Mouse (Mus musculus) hindbrain, embryonic 15.5 days (tissue): Measurements from ENCODE around the gene Hapln2. TPM values are rescaled to one million over a fixed set of nuclear protein-coding genes. Genes with fewer than 3 reads are reported as not detected.

Experiments
- ATAC-seq: fragments of 200-750 bp; cut with Nextera tagmentation; 2 replicates; pipeline ENCODE4 v1.8.0; 2017; ENCODE audit warnings: low read depth, moderate number of reproducible peaks, moderate TSS enrichment; ENCODE audit not compliant: low FRiP score
- H3K27ac ChIP-seq: fragments of 300-500 bp; sonication (generic); replicated peaks from 2 replicates; pipeline ENCODE4 v1.5.1; 2015; ENCODE audit warnings: mild to moderate bottlenecking, inconsistent platforms
- H3K27me3 ChIP-seq: fragments of 300-500 bp; sonication (generic); 2 replicates; pipeline ENCODE4 v1.6.1; 2015; ENCODE audit warnings: control low read depth, inconsistent platforms
- H3K36me3 ChIP-seq: fragments of 300-500 bp; sonication (generic); 2 replicates; pipeline ENCODE4 v1.6.1; 2015; ENCODE audit warnings: control low read depth, inconsistent platforms
- H3K4me1 ChIP-seq: fragments of 300-500 bp; sonication (generic); replicated peaks from 2 replicates; pipeline ENCODE4 v1.6.1; 2015; ENCODE audit warnings: control low read depth, inconsistent platforms
- H3K4me2 ChIP-seq: fragments of 300-500 bp; sonication (generic); 2 replicates; pipeline ENCODE4 v1.6.1; 2015; ENCODE audit warnings: moderate library complexity, mild to moderate bottlenecking, inconsistent platforms
- H3K4me3 ChIP-seq: fragments of 300-500 bp; sonication (generic); 2 replicates; pipeline ENCODE4 v1.5.1; 2015; ENCODE audit warnings: mild to moderate bottlenecking, inconsistent platforms
- H3K9ac ChIP-seq: fragments of 300-500 bp; sonication (generic); 2 replicates; pipeline ENCODE4 v1.6.1; 2015; ENCODE audit warnings: inconsistent platforms
- H3K9me3 ChIP-seq: fragments of 300-500 bp; sonication (generic); 2 replicates; pipeline ENCODE4 v1.6.1; 2016; ENCODE audit warnings: control low read depth, inconsistent platforms
- whole genome bisulfite sequencing: fragments of 180-500 bp; shearing (Covaris S2); methylation state at CpG from one replicate; pipeline ENCODE4 v1.1.7; 2015; 5-methylcytosine and 5-hydroxymethylcytosine counted together
- polyA plus RNA-seq: library from polyadenylated mRNA; unstranded; fragments of >200 nt; fragmentation: Nextera tagmentation; extraction: Ambion mirVana; gene quantifications from 2 replicates; pipeline ENCODE4 v1.2.1, GENCODE M21; 2015

Hapln2 gene
- 0.87 and 0.95 TPM in 2 replicates for polyA plus RNA-seq

DNA sequence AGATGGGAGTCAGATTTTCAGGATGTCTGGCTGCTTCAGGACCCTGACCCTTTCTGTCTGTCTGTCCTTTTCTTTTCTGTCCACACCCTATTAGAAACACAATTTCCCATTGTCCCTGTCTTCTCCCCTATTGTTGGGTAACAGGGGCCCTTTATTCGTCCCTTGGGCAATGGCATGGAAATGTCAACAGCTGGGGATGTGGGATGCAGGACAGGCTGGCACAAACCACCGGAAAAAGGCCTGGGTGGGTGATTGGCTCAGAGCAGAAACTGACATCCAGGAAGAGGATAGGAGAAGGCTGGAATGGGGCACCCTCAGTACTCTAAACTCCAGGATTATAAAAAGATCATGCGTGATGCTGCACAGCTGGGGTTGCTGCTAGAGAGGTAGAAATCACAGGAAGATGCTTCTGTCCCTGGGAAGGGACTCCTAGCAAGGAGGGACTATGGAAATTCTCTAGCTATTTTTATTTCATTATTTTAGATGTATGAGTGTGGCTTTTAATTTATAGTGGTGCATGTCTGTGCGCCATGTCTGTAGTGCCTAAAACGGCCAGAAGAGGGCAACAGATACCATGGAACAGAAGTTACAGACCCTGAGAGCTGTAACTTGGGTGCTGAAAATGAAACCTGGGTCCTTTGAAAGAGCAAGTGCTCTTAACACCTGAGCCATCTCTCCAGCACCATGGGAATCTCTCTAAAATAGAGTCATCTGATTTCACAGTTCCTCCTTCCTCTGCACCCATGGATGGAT is at the start of gene Hapln2:
Gene Hapln2, minus strand, starts transcription at position 150 of the 753 bp plus-strand sequence.
- no peak for ATAC-seq
- Histone ChIP-seq H3K4me3 (no peak within 1 kb of the TSS), H3K27me3 (peaks cover 58% of the 10 kb centered on the region), H3K4me2 (no peak within 1 kb of the TSS), H3K9ac (no peak within 1 kb of the TSS), H3K36me3 (no peaks in the 10 kb centered on the region), H3K9me3 (no peaks in the 10 kb centered on the region), H3K4me1 (peaks cover 17% of the 10 kb centered on the region), H3K27ac (no peak within 1 kb of the TSS)
- 44% methylated on average over 5 of the region's 5 CpGs for WGBS

DNA sequence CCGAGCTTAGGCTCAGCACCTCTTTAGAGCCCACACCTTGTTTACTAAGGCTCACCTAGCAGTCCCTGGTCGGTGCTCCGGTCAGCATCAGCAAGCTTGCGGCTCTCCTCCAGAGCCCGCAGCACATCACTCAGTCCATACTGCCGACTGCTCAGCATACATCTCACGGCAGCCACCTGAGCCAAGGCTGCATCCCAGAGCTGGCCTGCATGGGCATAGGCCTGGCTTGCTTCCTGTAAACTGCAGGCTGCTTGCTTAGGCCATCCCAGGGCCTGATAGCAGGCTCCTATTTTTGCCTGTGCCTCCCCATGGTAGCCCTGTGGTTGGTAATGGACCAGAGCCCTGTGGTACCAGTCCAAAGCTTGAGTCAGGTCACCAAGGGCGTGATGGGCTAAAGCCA is 47.4 kb upstream of the Hapln2 start:
- Histone ChIP-seq H3K9ac (no peak overlapping the region), H3K27me3 (0 out of 2 replicates have a peak, but pooled peaks cover 7% of the 10 kb centered on the region), H3K27ac (no peak overlapping the region), H3K36me3 (no peaks in the 10 kb centered on the region), H3K4me2 (no peak overlapping the region), H3K4me1 (no peaks in the 10 kb centered on the region), H3K4me3 (no peak overlapping the region), H3K9me3 (no peaks in the 10 kb centered on the region)
- WGBS: 82% methylated on average over 8 of the region's 8 CpGs
- no peak for ATAC-seq

DNA sequence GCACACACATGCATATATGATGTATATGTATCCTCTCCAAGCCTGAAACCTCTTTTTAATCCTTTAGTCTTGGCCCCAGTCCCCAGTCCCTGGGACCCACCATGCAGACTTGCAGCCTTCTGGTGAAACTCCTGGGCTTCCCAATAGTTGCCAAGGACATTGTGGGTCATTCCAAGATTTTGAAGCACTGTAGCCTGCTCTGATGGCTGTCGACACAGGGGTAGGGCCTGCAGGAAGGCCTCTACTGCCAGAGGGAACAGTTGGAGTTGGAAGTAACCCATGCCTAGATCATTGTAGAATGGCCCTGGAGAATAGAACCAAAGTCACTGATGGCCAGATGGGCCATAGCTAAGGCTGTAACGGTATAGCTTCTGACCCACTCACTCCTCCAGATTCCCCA is 47.0 kb upstream of the Hapln2 start:
- Histone ChIP-seq H3K4me1 (no peaks in the 10 kb centered on the region), H3K27me3 (0 out of 2 replicates have a peak, but pooled peaks cover 7% of the 10 kb centered on the region), H3K9me3 (no peaks in the 10 kb centered on the region), H3K4me2 (no peak overlapping the region), H3K9ac (no peak overlapping the region), H3K4me3 (no peak overlapping the region), H3K27ac (no peak overlapping the region), H3K36me3 (no peaks in the 10 kb centered on the region)
- 78% methylated on average over 2 of the region's 2 CpGs for WGBS
- ATAC-seq: no peak

DNA sequence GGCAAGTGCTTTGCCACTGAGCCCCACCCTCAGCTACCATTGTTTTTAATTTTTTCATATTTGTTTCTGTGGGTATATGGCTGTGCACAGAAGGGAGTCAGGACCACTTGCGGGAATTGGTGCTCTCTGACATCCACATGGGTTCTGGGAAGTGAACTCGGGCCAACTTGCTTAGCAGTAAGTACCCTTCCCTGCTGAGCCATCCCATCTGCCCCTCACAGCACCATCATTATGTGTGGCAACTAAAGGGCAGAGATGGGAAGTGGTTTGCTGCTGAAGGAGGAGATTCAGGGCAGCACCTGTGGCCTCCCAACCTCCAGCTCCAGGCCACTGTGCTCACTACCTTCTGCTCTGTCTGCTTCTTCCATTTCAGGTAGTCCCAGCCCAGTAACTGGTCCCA is 46.2 kb upstream of the Hapln2 start:
- H3K9ac ChIP-seq: no peak overlapping the region
- H3K36me3 ChIP-seq: no peaks in the 10 kb centered on the region
- H3K4me1 ChIP-seq: no peaks in the 10 kb centered on the region
- 0 out of 2 replicates have a peak, but pooled peaks cover 7% of the 10 kb centered on the region for H3K27me3 ChIP-seq
- H3K4me2 ChIP-seq: no peak overlapping the region
- 72% methylated on average over 2 of the region's 2 CpGs for WGBS
- H3K27ac ChIP-seq: no peak overlapping the region
- H3K9me3 ChIP-seq: no peaks in the 10 kb centered on the region
- no peak overlapping the region for H3K4me3 ChIP-seq
- ATAC-seq: no peak

DNA sequence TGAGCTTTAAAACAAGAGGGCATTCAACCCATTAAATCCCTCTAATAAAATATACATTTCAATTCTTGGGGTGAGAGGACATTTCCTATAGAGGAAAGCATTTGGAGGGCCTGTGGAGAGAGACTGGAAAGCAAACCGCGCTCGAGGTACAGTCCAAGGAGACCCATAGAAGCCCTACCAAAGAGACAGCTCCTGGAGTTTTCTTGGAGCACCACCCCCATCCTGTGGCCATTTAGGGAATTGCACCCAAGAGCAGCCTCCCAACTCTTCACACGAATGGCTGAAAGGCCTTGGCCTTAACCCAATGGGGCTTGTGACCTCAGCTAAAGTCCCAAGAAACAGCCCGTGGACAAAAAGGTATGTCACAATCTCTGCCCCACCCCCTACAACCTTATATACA is 44.4 kb upstream of the Hapln2 start:
- Histone ChIP-seq H3K4me3 (no peak overlapping the region), H3K4me1 (no peaks in the 10 kb centered on the region), H3K27ac (no peak overlapping the region), H3K27me3 (0 out of 2 replicates have a peak, but pooled peaks cover 7% of the 10 kb centered on the region), H3K9ac (no peak overlapping the region), H3K36me3 (no peaks in the 10 kb centered on the region), H3K9me3 (no peaks in the 10 kb centered on the region), H3K4me2 (no peak overlapping the region)
- peak; percentile 84 for ATAC-seq
- 2% methylated on average over 5 of the region's 5 CpGs for WGBS

DNA sequence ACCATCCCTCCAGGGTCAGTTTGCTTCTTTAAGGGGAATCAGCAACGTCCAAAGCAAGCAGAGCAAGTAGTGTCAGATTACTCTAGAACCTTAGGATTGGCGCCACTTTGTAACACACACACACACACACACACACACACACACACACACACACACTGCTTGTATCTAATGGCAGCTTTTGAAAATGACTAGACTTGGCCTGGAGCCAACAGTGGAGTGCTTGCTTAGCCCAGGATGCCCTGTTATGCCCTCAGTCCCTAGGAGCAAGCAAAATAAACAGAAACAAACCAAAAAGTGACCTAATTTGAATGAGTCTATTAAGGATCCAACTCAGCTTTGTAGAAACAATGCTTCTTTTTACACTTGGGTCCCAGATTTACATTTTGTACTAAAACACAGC is 41.0 kb upstream of the Hapln2 start:
- Histone ChIP-seq H3K4me3 (no peak overlapping the region), H3K27ac (no peak overlapping the region), H3K9me3 (no peaks in the 10 kb centered on the region), H3K27me3 (0 out of 2 replicates have a peak, but pooled peaks cover 7% of the 10 kb centered on the region), H3K4me2 (no peak overlapping the region), H3K36me3 (no peaks in the 10 kb centered on the region), H3K9ac (no peak overlapping the region), H3K4me1 (no peaks in the 10 kb centered on the region)
- no peak for ATAC-seq
- WGBS: 43% methylated on average over 2 of the region's 2 CpGs

DNA sequence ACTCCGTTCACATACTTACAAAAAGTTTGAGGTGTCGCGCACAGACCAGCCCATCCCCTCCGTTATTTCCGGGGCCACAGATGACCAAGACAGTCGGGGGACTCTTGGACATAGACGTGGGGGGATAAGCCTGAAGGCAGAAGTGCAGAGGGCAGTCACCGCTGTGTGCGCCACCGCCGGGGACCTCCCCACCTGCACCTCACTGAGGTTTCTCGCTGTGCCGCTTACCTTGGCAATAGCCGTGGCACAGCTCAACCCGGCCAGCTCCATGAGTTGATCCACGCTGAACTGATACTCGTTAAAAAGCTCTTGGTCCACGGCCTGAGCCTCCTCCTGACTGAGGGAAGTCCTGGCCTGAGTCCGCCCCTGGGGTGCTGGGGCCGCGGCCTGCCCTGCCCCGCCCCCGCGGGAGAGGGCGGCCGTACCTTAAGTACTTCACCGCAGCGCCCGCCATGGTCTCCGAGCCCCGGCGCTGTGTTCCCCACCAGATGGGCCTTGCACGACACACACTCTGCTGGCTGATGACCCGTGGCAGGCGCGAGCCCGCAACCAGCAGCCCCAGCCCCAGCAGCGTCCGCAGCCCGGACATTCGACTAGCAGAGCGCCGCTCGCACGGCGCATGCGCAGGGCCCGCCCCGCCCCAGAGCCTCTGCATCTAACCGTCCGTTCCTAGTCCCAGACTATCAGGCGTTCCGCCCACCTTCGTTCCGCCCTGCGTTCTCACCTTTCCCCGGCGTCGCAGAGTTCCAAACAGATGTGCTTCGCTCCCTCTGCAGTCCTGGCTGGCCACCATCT is 30.7 kb upstream of the Hapln2 start, which contains the start of gene Naxe:
Gene Naxe, minus strand, starts transcription at position 594 of the 795 bp plus-strand sequence.
- Histone ChIP-seq H3K4me1 (peaks cover 17% of the 10 kb centered on the region), H3K27me3 (no peaks in the 10 kb centered on the region), H3K27ac (peak within 1 kb of the TSS; percentile 76), H3K9me3 (no peaks in the 10 kb centered on the region), H3K4me3 (peak within 1 kb of the TSS; percentile 88), H3K9ac (peak within 1 kb of the TSS; percentile 92), H3K4me2 (peak within 1 kb of the TSS; percentile 88), H3K36me3 (peaks cover 25% of the 10 kb centered on the region)
- WGBS: under 1% methylated on average over 60 of the region's 60 CpGs
- ATAC-seq: peak; percentile 94

DNA sequence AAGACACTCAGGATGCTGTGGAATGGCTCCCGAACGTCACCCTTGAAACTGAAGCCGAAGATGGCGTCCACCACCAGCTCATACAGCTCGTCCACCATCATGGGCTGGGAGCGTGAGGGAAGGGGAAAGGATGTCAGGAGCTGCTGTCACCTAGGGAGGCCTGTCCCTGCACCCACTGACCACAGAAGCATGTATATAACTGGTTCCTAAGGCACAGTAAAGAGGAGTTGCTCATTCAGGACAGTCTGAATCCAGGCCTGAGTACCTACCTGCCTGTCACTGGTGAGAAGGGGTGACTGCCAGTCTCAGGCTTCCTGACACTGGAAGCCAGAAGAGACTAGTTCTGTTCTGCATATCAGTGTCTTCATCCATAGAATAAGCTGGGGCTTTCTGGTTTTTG is 29.6 kb upstream of the Hapln2 start:
- peak overlapping the region; percentile 92; the same call in 1 of the 2 replicates for H3K9ac ChIP-seq
- no peaks in the 10 kb centered on the region for H3K27me3 ChIP-seq
- H3K4me2 ChIP-seq: peak overlapping the region; percentile 88
- H3K9me3 ChIP-seq: no peaks in the 10 kb centered on the region
- WGBS: 87% methylated on average over 6 of the region's 6 CpGs
- peaks cover 36% of the 10 kb centered on the region for H3K36me3 ChIP-seq
- H3K27ac ChIP-seq: no peak overlapping the region
- peak overlapping the region; percentile 88 for H3K4me3 ChIP-seq
- ATAC-seq: no peak
- H3K4me1 ChIP-seq: peaks cover 17% of the 10 kb centered on the region

DNA sequence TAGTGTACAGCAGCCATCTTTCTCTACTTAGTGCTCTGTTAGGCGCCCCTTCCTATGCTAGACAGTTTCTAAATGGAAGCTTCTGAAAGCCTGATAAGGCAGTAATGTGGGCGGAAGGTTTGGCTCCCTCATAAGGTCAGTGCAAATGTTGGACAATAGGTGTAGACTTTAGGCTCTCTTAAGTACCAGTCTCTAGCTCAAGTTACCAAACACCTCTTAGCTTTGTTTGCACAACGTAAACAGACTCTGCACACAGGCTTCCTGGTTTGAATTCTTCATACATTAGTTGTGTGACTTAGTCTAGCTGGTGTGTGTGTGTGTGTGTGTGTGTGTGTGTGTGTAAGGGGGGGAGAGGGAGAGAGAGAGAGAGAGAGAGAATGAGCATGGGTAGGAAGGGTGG is 22.1 kb upstream of the Hapln2 start:
- Histone ChIP-seq H3K9ac (no peak overlapping the region), H3K27ac (no peak overlapping the region), H3K36me3 (peaks cover 36% of the 10 kb centered on the region), H3K9me3 (no peaks in the 10 kb centered on the region), H3K4me2 (no peak overlapping the region), H3K4me1 (0 out of 2 replicates have a peak, but pooled peaks cover 6% of the 10 kb centered on the region), H3K4me3 (no peak overlapping the region), H3K27me3 (no peaks in the 10 kb centered on the region)
- 91% methylated on average over 3 of the region's 3 CpGs for WGBS
- ATAC-seq: no peak

DNA sequence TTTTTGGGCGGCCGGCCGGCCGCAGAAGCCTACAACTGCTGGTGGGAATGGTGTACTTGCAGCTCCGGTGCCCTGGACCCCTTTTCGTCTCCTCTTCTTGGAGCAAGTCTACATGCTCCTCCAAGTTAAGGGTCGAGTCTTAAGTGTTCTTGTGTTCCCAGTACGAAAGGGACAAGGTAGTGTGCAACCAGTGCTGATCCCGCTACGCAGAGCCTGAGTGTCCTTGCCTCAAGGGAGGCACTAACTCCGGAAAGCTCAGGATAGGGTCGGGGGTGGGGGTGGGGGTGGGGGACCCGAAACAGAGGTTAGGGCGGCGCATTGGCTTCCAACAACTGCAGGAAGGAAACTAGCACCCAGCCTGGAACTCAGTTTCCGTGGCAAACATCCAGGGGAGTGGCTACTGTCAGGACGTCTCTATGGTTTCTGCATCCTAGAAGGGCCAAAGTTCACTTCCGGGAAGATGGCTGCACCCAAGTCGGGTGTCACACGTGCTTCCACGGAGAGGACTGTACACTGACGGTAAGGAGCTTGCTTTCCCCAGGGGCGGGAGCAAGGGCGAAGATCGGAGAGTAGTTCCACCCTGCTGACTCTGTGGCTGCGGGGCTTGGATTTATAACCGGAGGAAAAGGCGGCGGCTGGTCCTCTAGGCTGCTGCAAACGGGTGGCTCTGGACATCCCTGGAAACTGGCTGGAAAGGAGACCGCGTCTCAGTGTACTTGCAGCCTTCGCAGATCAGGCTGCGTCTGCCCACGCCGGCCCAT is 15.5 kb upstream of the Hapln2 start, which contains the start of gene Gpatch4:
Gene Gpatch4, plus strand, starts transcription at position 448 of the 761 bp plus-strand sequence.
- Histone ChIP-seq H3K36me3 (no peaks in the 10 kb centered on the region), H3K4me3 (peak within 1 kb of the TSS; percentile 78), H3K27me3 (peaks cover 15% of the 10 kb centered on the region; the same call in 1 of the 2 replicates), H3K4me1 (peaks cover 16% of the 10 kb centered on the region), H3K9ac (peak within 1 kb of the TSS; percentile 55), H3K27ac (peak within 1 kb of the TSS; percentile 68), H3K9me3 (no peaks in the 10 kb centered on the region), H3K4me2 (peak within 1 kb of the TSS; percentile 81)
- peak; percentile 95 for ATAC-seq
- 9% methylated on average over 36 of the region's 36 CpGs for WGBS

DNA sequence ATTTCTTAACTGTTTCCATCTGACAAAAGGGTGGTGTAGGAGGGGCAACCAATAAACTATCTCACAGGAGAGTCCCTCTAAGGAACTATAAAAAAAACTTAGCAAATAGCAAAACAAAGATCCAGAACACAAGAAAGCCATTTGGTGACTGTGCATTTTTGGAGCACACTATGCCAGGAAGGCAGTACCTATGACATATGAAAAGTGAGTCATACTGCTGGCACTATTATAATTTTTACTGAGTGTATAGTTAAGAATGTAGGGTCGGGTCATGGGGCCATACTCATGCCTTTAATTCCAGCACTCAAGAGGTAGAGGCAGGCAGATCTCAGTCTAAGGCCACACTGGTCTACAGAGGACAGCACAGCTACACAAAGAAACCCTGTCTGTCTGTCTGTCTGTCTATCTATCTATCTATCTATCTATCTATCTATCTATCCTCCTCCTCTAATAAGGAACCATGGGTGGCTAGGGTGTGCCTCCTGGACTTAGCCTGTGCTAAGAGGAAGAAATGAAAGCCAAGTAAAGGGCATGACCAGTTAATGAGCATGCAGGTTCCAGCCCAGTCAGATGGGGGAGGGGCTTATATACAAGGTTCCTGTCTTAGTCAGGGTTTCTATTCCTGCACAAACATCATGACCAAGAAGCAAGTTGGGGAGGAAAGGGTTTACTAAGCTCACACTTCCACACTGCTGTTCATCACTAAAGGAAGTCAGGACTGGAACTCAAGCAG is 8.3 kb upstream of the Hapln2 start:
- no peak overlapping the region for H3K4me2 ChIP-seq
- no peaks in the 10 kb centered on the region for H3K9me3 ChIP-seq
- peaks cover 27% of the 10 kb centered on the region for H3K27me3 ChIP-seq
- no peak overlapping the region for H3K27ac ChIP-seq
- H3K36me3 ChIP-seq: no peaks in the 10 kb centered on the region
- H3K9ac ChIP-seq: no peak overlapping the region
- no peaks in the 10 kb centered on the region for H3K4me1 ChIP-seq
- WGBS: 52% methylated on average over 1 of the region's 1 CpGs
- H3K4me3 ChIP-seq: no peak overlapping the region
- ATAC-seq: no peak
